Mouse (Mus musculus) stomach, postnatal 0 days (tissue): ENCODE measurements around the gene Cdk10.

Experiments used
- CTCF ChIP-seq: IDR thresholded peaks from 2 replicates; pipeline ENCODE4 v1.5.1; 2016; ENCODE audit warnings: antibody characterized with exemption, low read depth, mild to moderate bottlenecking, moderate library complexity
- EP300 ChIP-seq: optimal IDR thresholded peaks from 2 replicates; pipeline ENCODE3; 2016; ENCODE audit warnings: antibody characterized with exemption

GRCm38 (mm10) chr8:123278445-123278844, 53.8 kb downstream of the Cdk10 start:
- TF ChIP-seq CTCF, result no peak
- no peak for TF ChIP-seq EP300
